Mouse (Mus musculus): ENCODE measurements around the gene Macrod1. TPM values are rescaled to one million over a fixed set of nuclear protein-coding genes. Genes with fewer than 3 reads are reported as not detected.

Gene Macrod1
- polyA plus RNA-seq, 1 experiment from 2014 or later = 11.0 TPM

GRCm38 (mm10) chr19:7116038-7116731, 59.6 kb downstream of the Macrod1 start:
- H3K4me2 ChIP-seq = no peak overlapping the region
- no peaks in the 10 kb centered on the region for H3K9me3 ChIP-seq (ENCODE audit: low read depth, low read length)
- 83% methylated on average over 4 of the region's 4 CpGs for WGBS
- TF ChIP-seq CTCF (IDR thresholded peaks at IDR 0.05; ENCODE audit: low read depth) = no peak
- no peak for ATAC-seq (ENCODE audit: insufficient read depth)
- H3K4me1 ChIP-seq (ENCODE audit: insufficient read depth) = no peaks in the 10 kb centered on the region
- no peak overlapping the region for H3K9ac ChIP-seq
- no peak overlapping the region for H3K27ac ChIP-seq (ENCODE audit: low read depth)
- H3K36me3 ChIP-seq (ENCODE audit: insufficient read depth) = no peaks in the 10 kb centered on the region
- H3K27me3 ChIP-seq (ENCODE audit: insufficient read depth, low read length) = no peaks in the 10 kb centered on the region
- no peak for DNase-seq
- no peak overlapping the region for H3K4me3 ChIP-seq (ENCODE audit: low read depth, low read length)

DNA sequence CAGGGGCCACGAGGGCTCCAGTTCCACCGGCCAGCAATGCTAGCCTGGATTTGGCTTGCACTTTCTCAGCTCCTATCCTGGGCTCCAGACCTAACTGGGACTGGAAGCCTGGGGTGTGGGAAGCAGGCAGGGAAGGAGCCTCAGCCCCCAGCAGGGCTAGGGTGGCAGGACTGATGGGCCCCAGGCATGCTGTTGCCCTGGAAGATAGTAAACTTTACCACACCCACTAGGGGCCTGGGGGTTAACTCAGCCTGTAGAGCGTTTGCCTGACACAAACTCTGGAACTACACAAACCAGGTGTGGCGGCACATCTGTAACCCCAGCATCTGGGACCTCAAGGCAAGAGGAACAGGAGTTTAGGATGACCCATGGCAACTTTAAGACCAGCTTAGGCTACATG, 60.5 kb downstream of the Macrod1 start:
- no peak overlapping the region for H3K9ac ChIP-seq
- no peak for ATAC-seq (ENCODE audit: insufficient read depth)
- H3K27ac ChIP-seq (ENCODE audit: low read depth) = no peak overlapping the region
- no peak overlapping the region for H3K4me3 ChIP-seq (ENCODE audit: low read depth, low read length)
- no peaks in the 10 kb centered on the region for H3K9me3 ChIP-seq (ENCODE audit: low read depth, low read length)
- H3K36me3 ChIP-seq (ENCODE audit: insufficient read depth) = no peaks in the 10 kb centered on the region
- no peaks in the 10 kb centered on the region for H3K27me3 ChIP-seq (ENCODE audit: insufficient read depth, low read length)
- no peak for DNase-seq
- no peak for TF ChIP-seq CTCF (IDR thresholded peaks at IDR 0.05; ENCODE audit: low read depth)
- no peak overlapping the region for H3K4me2 ChIP-seq
- 59% methylated on average over 4 of the region's 4 CpGs for WGBS
- H3K4me1 ChIP-seq (ENCODE audit: insufficient read depth) = no peaks in the 10 kb centered on the region

- no peak for TF ChIP-seq CTCF (IDR thresholded peaks at IDR 0.05; ENCODE audit: low read depth)
- 52% methylated on average over 8 of the region's 8 CpGs for WGBS
- no peak overlapping the region for H3K4me2 ChIP-seq
- H3K4me1 ChIP-seq (ENCODE audit: insufficient read depth) = peaks cover 5% of the 10 kb centered on the region; the same call in 1 of the 2 replicates
- no peaks in the 10 kb centered on the region for H3K9me3 ChIP-seq (ENCODE audit: low read depth, low read length)
- ATAC-seq (ENCODE audit: insufficient read depth) (no peak), DNase-seq (no peak)
- no peak overlapping the region for H3K4me3 ChIP-seq (ENCODE audit: low read depth, low read length)
- no peaks in the 10 kb centered on the region for H3K27me3 ChIP-seq (ENCODE audit: insufficient read depth, low read length)
- no peak overlapping the region for H3K27ac ChIP-seq (ENCODE audit: low read depth)
- no peak overlapping the region for H3K9ac ChIP-seq
- H3K36me3 ChIP-seq (ENCODE audit: insufficient read depth) = no peaks in the 10 kb centered on the region
These were observed 61.2 kb downstream of the Macrod1 start for GRCm38 (mm10) chr19:7117653-7118307.

DNA sequence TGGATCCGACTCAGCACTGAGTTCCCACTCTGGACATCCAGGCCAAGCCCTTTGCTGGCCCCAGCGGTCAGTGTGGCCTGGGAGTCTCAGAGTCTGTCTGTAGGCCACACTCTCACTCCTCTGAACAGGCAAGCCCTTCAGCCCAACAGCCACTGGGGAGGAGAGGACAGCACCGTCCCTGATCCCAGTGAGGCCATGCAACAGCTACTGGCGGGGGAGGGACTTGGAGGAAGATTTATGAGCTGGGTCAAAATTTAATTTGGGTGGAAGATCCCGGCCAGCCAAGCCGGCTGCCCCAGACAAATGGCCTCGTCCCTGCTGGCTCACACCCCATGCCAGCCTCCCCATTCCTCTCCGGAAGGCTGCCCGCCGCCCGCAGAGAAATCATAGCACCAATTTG, 64.6 kb downstream of the Macrod1 start:
- Histone ChIP-seq H3K27me3 (ENCODE audit: insufficient read depth, low read length) (no peaks in the 10 kb centered on the region), H3K9ac (no peak overlapping the region), H3K9me3 (ENCODE audit: low read depth, low read length) (no peaks in the 10 kb centered on the region), H3K36me3 (ENCODE audit: insufficient read depth) (no peaks in the 10 kb centered on the region), H3K4me2 (no peak overlapping the region), H3K27ac (ENCODE audit: low read depth) (no peak overlapping the region; the same call in 1 of the 2 replicates), H3K4me3 (ENCODE audit: low read depth, low read length) (no peak overlapping the region), H3K4me1 (ENCODE audit: insufficient read depth) (peaks cover 5% of the 10 kb centered on the region; the same call in 1 of the 2 replicates)
- 42% methylated on average over 11 of the region's 11 CpGs for WGBS
- ATAC-seq (ENCODE audit: insufficient read depth) = no peak
- DNase-seq = peak; percentile 44
- TF ChIP-seq CTCF (IDR thresholded peaks at IDR 0.05; ENCODE audit: low read depth) = no peak

DNA sequence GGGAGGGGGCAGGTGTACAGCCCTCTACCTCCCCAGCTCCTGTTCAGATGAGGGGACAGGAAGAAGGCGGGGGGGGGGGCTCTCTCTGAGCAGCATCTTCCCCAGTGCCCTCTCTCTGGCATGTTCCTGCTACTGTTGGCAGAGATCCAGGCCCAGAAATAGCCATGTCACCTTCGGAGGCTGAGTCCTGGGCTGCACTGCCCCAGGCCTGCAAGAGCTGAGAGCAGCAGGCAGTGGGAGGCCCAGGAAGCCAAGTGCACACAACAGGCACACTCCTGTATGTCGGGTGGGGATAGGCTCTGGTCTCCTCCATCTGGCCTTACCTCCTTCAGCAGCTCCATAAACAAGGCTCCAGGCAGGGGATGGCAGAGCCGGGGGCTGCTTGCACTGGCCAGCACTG, 65.7 kb downstream of the Macrod1 start:
- no peaks in the 10 kb centered on the region for H3K27me3 ChIP-seq (ENCODE audit: insufficient read depth, low read length)

GRCm38 (mm10) chr19:7122698-7123306, 66.2 kb downstream of the Macrod1 start:
- Histone ChIP-seq H3K27me3 (ENCODE audit: insufficient read depth, low read length) (no peaks in the 10 kb centered on the region), H3K9ac (no peak overlapping the region; the same call in 1 of the 2 replicates), H3K4me3 (ENCODE audit: low read depth, low read length) (no peak overlapping the region), H3K4me2 (no peak overlapping the region), H3K36me3 (ENCODE audit: insufficient read depth) (no peaks in the 10 kb centered on the region), H3K9me3 (ENCODE audit: low read depth, low read length) (no peaks in the 10 kb centered on the region), H3K4me1 (ENCODE audit: insufficient read depth) (peaks cover 5% of the 10 kb centered on the region; the same call in 1 of the 2 replicates), H3K27ac (ENCODE audit: low read depth) (peak overlapping the region; percentile 15; the same call in 1 of the 2 replicates)
- no peak for TF ChIP-seq CTCF (IDR thresholded peaks at IDR 0.05; ENCODE audit: low read depth)
- 17% methylated on average over 10 of the region's 10 CpGs for WGBS
- peak; percentile 46 for DNase-seq
- no peak; the same call in 1 of the 2 replicates for ATAC-seq (ENCODE audit: insufficient read depth)

More for the DNA sequence above, 65.7 kb downstream of the Macrod1 start:
- Histone ChIP-seq H3K9ac (no peak overlapping the region; the same call in 1 of the 2 replicates), H3K4me3 (ENCODE audit: low read depth, low read length) (no peak overlapping the region), H3K9me3 (ENCODE audit: low read depth, low read length) (no peaks in the 10 kb centered on the region), H3K36me3 (ENCODE audit: insufficient read depth) (no peaks in the 10 kb centered on the region), H3K27ac (ENCODE audit: low read depth) (peak overlapping the region; percentile 15; the same call in 1 of the 2 replicates), H3K4me2 (no peak overlapping the region), H3K4me1 (ENCODE audit: insufficient read depth) (peaks cover 5% of the 10 kb centered on the region; the same call in 1 of the 2 replicates)
- TF ChIP-seq CTCF (IDR thresholded peaks at IDR 0.05; ENCODE audit: low read depth) = no peak
- DNase-seq (no peak), ATAC-seq (ENCODE audit: insufficient read depth) (peak; percentile 63; the same call in 1 of the 2 replicates)
- 33% methylated on average over 4 of the region's 4 CpGs for WGBS
